Mouse (Mus musculus): ENCODE data around the gene Atxn2l. TPM values are rescaled to one million over a fixed set of nuclear protein-coding genes. Genes with fewer than 3 reads are reported as not detected.

Atxn2l gene
- 10 to 100 TPM; 60.0 to 65.7 TPM for total RNA-seq (2021)

DNA sequence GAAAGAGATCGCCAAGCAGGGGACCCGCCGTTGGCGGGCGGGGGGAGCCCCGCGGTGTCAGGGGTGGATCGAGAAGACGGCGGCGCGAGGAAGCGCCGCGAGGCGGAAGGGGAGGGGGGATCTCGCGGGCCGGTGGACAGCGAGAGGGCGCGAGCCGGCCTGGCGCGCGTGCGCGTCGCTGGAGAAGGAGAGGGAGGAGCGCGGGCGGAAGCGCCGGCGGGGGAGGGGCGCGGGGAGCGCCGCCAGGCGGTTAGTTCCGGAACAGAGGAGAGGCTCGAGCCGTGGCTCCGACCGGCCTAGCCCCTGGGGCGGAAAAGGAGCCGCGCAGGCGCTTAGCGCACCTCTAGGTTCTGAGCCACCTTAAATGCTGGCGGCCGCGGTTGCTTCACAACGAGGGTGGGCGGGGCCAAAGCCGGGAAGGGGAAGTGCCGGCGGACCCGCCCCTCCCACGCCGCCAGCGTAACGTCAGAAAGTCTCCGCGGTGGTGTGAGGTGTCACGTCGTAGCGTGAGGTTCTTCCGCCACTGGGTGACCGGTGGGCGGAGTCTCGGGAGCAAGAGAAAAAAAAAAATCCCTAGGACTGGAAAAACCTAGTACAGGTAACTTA, at the start of gene Atxn2l:
Atxn2l (minus strand) TSS at position 165 of the 606 bp plus-strand sequence.
- DNase-seq = peak; percentile 99

DNA sequence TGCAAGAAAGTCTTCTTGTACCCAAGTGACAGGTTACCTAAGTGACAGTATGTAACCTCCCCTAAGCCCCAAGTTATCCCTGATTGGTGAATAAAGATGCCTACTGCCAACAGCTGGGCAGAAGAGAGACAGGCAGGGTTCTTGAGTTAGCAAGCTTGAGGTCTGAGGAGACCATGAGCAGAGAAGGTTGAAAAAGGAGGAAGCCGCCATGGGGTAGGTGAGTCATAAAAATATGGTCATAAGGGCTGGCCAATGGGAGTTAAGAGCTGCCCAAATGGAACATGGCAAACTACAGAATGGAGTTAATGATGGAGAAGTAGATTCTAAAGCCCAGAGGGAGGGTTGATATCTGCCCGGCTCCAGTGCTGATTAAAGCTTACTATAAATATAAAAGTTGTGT, 42.4 kb upstream of the Atxn2l start:
- DNase-seq = no peak

- DNase-seq = no peak
Measured at GRCm38 (mm10) chr7:126541661-126542060, 38.4 kb upstream of the Atxn2l start.

DNA sequence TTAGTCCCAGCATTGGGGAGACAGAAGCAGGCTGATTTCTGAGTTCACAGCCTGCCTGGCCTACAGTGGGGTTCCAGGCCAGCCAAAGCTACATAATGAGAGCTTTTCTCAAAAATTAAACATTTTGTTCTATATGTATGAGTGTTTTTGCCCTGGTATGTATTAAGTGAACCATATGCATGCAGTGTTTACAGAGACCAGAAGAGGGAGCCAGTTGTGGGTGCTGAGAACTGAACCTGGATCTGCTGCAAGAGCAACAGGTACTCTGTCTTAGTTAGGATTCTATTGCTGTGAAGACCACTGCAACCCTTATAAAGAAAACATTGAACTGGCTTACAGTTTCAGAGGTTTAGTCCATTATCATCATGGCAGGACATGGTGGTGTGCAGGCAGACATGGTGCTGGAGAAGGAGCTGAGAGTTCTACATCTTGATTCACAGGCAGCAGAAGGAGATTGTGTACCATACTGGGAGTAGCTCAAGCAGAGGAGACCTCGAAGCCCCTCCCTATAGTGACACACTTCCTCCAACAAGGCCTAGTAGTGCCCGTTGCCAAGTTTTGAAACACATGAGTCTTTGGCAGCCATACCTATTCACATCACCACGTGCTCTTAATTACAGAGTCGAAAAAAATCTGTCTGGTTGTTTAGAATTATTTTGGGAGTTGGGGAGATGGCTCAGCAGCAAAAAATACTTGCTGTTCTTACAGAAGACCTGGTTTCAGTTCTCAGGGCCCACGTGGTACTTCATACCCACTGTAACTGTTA, 34.8 kb upstream of the Atxn2l start:
- peak; percentile 12 for DNase-seq

DNA sequence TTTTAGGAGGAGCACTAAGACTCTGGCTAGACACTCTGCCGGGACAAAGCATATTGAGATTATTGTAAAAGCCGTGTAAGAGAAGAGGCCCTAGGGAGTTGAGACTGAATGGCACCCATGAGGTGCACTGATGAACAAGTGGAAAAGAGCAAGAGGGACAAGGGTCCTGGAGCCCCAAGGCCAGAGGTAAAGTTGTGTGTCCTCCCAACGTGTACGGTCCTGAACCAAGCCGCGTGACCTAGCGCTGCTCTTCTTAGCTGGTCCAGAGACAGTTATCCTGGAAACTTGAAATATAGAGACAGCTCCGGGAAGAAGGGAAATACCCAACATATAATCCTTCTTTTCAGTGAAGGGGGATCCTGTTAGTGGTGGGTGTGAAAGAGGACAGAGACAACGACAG, 33.2 kb upstream of the Atxn2l start:
- no peak for DNase-seq

DNA sequence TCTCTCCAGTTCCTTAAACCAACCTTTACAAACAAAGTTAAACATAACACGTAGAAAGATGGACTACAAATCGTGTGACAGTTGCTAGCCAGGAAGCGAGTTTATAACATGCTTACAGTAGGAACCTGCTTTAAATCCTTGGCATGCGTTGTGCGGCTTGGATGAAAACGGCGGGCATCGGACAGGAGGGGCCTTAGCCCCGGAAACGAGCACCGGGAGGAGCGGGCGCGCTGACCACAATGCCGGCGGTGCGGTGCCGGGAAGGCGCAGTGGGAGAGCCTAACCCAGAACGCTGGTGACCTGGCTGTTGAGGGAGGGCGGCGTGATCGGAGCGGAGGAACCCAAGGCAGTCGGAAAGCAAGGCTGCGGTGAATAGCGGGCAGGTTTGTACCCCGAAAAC, 32.5 kb upstream of the Atxn2l start:
- peak; percentile 22 for DNase-seq

GRCm38 (mm10) chr7:126533434-126533833, 30.2 kb upstream of the Atxn2l start:
- DNase-seq = no peak

DNA sequence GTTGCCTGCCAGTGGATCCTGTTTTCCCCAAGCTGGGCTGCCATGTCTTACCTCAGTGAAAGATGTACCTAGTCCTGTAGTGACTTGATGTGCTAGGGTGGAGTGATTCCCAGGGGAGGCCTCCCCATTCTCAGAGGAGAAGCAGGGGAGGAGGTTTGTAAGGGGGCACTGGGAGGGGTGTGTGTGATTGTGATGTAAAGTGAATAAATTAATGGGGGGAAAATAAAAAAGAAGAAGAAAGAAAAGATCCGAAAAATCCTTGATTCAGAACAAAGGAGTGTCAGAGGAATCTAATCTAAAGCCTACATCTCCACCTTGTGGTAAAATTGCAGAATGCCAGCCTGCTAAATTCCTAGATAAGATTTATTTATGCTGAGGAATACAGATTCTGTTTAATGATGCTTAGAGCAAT, 24.9 kb upstream of the Atxn2l start:
- peak; percentile 11 for DNase-seq

DNA sequence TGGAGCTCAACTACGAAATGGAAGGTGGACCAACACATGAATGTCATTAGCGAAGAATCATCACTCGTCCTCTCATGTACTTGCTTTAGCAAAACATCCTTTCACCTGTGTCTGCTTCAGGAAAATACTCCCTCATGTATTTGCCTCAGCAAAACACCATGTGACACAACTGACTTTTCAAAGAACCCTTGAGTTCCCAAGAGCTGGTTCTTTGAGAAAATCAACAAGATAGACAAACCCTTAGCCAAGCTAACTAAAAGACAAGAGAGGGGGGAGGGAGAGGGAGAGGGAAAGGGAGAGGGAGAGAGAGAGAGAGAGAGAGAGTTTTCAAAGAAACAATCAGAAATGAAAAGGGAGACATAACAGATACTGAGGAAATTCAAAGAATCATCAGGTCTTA, 20.1 kb upstream of the Atxn2l start:
- DNase-seq = no peak

DNA sequence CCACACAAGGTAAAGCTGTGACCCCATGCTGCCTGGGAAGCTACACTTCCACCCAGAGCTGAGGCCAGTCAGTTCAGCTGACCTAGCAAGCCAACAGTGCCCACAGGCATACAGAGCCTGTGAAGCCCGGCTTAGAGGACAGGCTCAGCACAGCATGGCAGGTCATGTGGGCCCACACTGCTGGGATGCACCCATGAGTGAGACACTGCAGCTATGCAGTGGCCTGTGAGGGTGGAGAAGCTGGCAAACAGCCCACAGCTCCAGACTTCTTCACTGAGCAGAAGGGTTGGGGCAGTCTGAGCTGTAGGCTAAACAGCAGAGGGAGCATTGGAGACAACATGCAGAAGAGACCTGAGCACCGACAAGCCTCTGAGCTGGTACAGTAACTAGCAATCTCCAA, 16.3 kb upstream of the Atxn2l start:
- peak; percentile 31 for DNase-seq

DNA sequence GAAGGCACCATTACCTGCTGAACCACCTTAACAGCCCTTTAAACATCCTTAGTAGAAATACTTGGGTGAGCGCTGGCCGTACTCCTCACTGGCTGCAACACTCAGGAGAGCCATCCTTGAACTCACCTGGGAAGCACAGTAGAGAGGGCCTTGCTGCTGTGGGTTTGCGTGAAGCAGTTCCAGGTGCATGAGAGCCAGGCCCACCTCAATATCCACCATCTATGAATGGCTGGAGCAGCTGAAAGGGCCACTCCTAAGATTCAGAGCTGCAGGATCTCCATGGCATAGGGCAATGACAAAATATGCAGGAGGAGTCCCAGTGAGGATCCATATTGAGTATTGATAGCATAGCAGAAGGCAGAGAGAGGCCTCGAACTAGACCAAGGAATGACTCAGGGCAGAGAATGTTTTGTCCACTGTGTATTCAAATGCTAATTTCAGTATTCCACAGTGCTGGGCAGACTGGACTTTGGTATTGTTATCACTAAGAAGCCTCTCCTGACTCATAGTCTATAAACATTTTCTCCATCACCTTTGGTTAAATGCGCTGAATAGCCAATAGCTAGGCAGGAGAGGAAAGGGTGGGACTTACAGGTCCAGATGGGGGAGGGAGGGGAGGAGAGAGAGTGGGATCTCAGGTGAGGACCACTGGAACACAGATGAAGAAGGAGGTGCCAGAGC, 15.2 kb upstream of the Atxn2l start:
- no peak for DNase-seq

- no peak for DNase-seq
Measured at GRCm38 (mm10) chr7:126511287-126511686, 8.1 kb upstream of the Atxn2l start.

- no peak for DNase-seq
Measured at GRCm38 (mm10) chr7:126507126-126507778, 4.0 kb upstream of the Atxn2l start.

- DNase-seq = no peak
Measured at GRCm38 (mm10) chr7:126504913-126505312, 1.7 kb upstream of the Atxn2l start.

GRCm38 (mm10) chr7:126502751-126503150, 486 bp downstream of the Atxn2l start:
- DNase-seq = no peak

DNA sequence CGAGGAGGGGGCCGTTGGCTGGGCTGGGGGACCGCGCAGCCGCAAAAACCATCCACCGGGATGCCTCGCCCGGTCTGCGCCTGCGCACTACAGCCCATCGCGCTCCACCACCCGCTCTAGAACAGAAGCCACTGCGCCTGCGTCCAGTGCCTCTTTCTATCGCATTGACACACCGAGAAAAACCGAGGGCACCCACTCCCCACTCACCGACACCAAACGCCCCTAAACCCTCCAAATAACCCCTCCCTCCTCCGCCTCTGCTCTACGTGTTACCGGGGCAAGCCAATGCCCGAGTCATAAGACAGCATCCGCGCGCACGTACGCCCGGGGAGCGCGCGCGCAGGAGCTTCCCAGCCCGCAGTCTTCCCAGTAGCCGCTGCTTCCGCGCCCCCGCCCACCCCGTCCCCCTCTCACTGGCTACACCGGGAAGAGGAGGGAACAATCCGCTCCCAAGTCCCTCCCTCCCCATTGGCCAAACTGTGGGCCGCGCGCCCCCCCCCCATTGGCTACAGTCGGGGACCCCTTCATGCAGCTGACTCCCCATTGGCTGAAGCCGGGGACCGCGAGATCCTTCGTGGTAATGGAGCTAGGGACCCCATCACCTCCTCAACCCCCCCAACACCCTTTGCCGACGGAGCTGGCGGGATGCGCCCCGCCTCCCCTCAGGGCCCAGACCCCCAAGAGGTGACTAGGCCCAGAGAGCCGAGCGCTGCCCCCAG, 1.1 kb downstream of the Atxn2l start:
- peak; percentile 93 for DNase-seq

- no peak for DNase-seq
Measured at GRCm38 (mm10) chr7:126501684-126502022, 1.6 kb downstream of the Atxn2l start.

- no peak for DNase-seq
Measured at GRCm38 (mm10) chr7:126499416-126499815, 3.8 kb downstream of the Atxn2l start.

- DNase-seq = no peak
Measured at GRCm38 (mm10) chr7:126497966-126498365, 5.3 kb downstream of the Atxn2l start.

- no peak for DNase-seq
Measured at GRCm38 (mm10) chr7:126496475-126496874, 6.8 kb downstream of the Atxn2l start.

GRCm38 (mm10) chr7:126494120-126494519, 9.1 kb downstream of the Atxn2l start:
- DNase-seq = no peak

DNA sequence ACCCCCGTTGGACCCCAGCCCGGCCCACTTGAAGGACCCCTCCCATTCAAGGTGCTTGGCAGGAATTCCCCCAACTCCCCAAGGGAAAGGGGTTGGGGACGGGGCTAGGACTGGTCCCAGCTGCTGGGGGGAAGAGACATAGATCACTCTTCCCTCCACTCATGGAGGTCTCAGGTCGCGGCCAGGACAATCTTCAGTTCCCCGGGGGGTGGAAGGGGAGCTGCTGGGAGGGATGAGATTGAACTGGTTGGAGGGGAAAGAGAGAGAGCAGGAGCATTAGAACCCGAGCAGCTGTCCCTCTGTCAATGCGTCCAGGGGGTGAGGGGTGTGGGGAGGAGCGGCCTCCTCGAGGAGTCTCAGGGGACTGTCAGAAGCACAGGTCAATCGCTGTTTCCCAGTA, 11.3 kb downstream of the Atxn2l start:
- no peak for DNase-seq

- no peak for DNase-seq
Measured at GRCm38 (mm10) chr7:126491005-126491404, 12.2 kb downstream of the Atxn2l start.

Data from heart, postnatal 4 days (tissue).